8 mouse cellular contexts compared by ENCODE assay signal in the genomic region with DNA sequence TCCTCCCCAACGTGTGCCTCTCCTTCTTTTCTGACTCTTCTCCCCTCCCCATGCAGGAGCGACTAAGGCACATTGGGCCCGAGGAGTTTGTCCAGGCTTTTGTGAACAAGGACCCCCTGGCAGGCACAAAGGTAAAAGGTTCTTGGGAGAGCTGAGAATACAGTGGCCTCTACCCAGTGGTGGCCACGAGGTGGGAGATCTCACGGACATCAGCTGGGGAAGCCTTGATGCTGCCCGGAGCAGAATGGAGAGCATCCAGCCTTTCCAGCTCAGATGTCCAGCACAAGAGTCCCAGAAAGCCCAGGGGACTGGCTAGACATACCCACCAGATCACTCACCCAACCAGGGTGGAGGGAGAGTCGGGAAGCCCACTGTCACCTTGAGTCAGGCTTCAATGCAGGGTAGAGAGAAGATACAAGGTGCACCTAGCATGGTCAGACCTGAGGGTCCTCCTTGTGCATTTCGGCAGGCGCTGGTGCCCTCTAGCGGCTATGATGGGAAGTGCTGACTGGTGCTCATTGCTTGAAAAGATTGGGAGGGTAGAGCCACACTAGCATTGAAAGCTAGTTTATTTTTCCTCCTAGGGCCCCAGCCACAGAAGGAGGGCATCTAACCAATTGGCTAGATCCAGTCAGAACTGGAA. TPM values are rescaled to one million over a fixed set of nuclear protein-coding genes. Genes with fewer than 3 reads are reported as not detected.
A peak's percentile ranks its signal among the peaks of the same experiment; 100 is the strongest.
DNase-seq lines count a peak whose midpoint lies in the region; ATAC-seq lines count a peak whose summit lies in the region.

No protein-coding gene starts in this region.

- intact Hi-C loops in heart, postnatal 10 days (cut with DNase I), result no loop called here

- peak; percentile 46 for ATAC-seq in megakaryocyte-erythroid progenitor cell, adult 5-6 weeks (replicated peaks; ENCODE audit: low FRiP score, low TSS enrichment, poor library complexity, severe bottlenecking)

- peak; percentile 40 for DNase-seq in cerebellum, adult 11 months
- no peak for DNase-seq in cerebellum, adult 11-12 months
- DNase-seq in R1 (ENCODE audit: low read depth, low spot score), result peak; percentile 75
- peak; percentile 87 for DNase-seq in embryo, embryonic 10 days (ENCODE audit: low spot score)
- DNase-seq in heart, postnatal 10 days, result peak; percentile 54 to 79
- peak; percentile 68 to 78 for DNase-seq in layer of hippocampus, postnatal 14 days (ENCODE audit: low spot score in 2 of 2)
- DNase-seq in right cerebral cortex, postnatal 14 days, result peak; percentile 75

RNA-seq across cellular contexts. Expression of gene Rasgef1c, which starts 59.6 kb away (rescaled TPM):
- total RNA-seq in heart, postnatal 10 days (2021), result under 1 TPM in 1 of 2 experiments, not detected in 1; 0.29 TPM
- total RNA-seq in layer of hippocampus, postnatal 14 days (2021), result 1 to 10 TPM; 2.8 TPM
- 1.4 and 5.6 TPM in 2 replicates for total RNA-seq in megakaryocyte-erythroid progenitor cell, adult 5-6 weeks (2014; fragmentation: Nextera tagmentation)
- 1.2 TPM in 2 replicates for total RNA-seq in megakaryocyte-erythroid progenitor cell, adult 5-6 weeks (2017)
